Comparison of ENCODE assay signal across 24 mouse cellular contexts in genomic region chr7:116915797-116916196, GRCm38 (mm10).
A peak's percentile ranks its signal among the peaks of the same experiment; 100 is the strongest.
DNase-seq lines count a peak whose midpoint lies in the region; ATAC-seq and TF ChIP-seq lines count a peak whose summit lies in the region.
"Had no signal": no experiment of that assay in that cellular context is flagged by ENCODE, and none has a peak within 500 bp of the region (broad histone marks: within the 10 kb centered on the region; RNA-seq: fewer than 3 reads in every experiment).

No protein-coding gene starts in this region.

- H3K4me3 ChIP-seq in forebrain, embryonic 11.5 days (ENCODE audit: low read depth, low read length): no peak overlapping the region
- H3K4me3 ChIP-seq in forebrain, embryonic 13.5 days: no peak overlapping the region
- no peak overlapping the region for H3K4me3 ChIP-seq in heart, embryonic 12.5 days
- no peak overlapping the region for H3K4me3 ChIP-seq in hindbrain, embryonic 13.5 days
- H3K4me3 ChIP-seq in hindbrain, postnatal 0 days (ENCODE audit: low read length): no peak overlapping the region
- no peak overlapping the region for H3K4me3 ChIP-seq in liver, embryonic 12.5 days
- H3K4me3 ChIP-seq: forebrain, embryonic 10.5 days; forebrain, embryonic 15.5 days; heart, embryonic 13.5 days; hindbrain, embryonic 15.5 days had no signal

- H3K4me1 ChIP-seq in forebrain, embryonic 11.5 days (replicated peaks; ENCODE audit: control insufficient read depth, insufficient read depth, low read length): 0 out of 2 replicates have a peak, but pooled peaks cover 2% of the 10 kb centered on the region
- H3K4me1 ChIP-seq in forebrain, embryonic 13.5 days: no peaks in the 10 kb centered on the region
- peaks cover 7% of the 10 kb centered on the region; the same call in 1 of the 2 replicates for H3K4me1 ChIP-seq in heart, embryonic 12.5 days (replicated peaks)
- H3K4me1 ChIP-seq in hindbrain, embryonic 13.5 days (replicated peaks): no peaks in the 10 kb centered on the region; the same call in 1 of the 2 replicates
- no peaks in the 10 kb centered on the region for H3K4me1 ChIP-seq in hindbrain, postnatal 0 days (ENCODE audit: insufficient read depth, low read length)
- peaks cover 18% of the 10 kb centered on the region for H3K4me1 ChIP-seq in liver, embryonic 12.5 days
- H3K4me1 ChIP-seq: forebrain, embryonic 15.5 days; hindbrain, embryonic 15.5 days had no signal

- 0 out of 2 replicates have a peak overlapping the region, but pooled peaks have one; percentile 8 for H3K4me2 ChIP-seq in forebrain, embryonic 11.5 days (ENCODE audit: low read depth, low read length, severe bottlenecking)
- H3K4me2 ChIP-seq in forebrain, embryonic 13.5 days: no peak overlapping the region
- peak overlapping the region; percentile 5; the same call in 1 of the 2 replicates for H3K4me2 ChIP-seq in heart, embryonic 12.5 days
- no peak overlapping the region for H3K4me2 ChIP-seq in hindbrain, embryonic 13.5 days
- H3K4me2 ChIP-seq in hindbrain, postnatal 0 days (ENCODE audit: low read depth, low read length): no peak overlapping the region
- H3K4me2 ChIP-seq in liver, embryonic 12.5 days: peak overlapping the region; percentile 29
- H3K4me2 ChIP-seq: forebrain, embryonic 15.5 days; heart, embryonic 13.5 days; hindbrain, embryonic 15.5 days had no signal

- H3K27ac ChIP-seq in forebrain, embryonic 11.5 days (ENCODE audit: low read depth, low read length): no peak overlapping the region
- no peak overlapping the region for H3K27ac ChIP-seq in forebrain, embryonic 13.5 days
- H3K27ac ChIP-seq in heart, embryonic 12.5 days (ENCODE audit: poor library complexity, severe bottlenecking): no peak overlapping the region
- no peak overlapping the region for H3K27ac ChIP-seq in hindbrain, embryonic 13.5 days
- no peak overlapping the region for H3K27ac ChIP-seq in hindbrain, postnatal 0 days
- H3K27ac ChIP-seq in liver, embryonic 12.5 days: no peak overlapping the region
- H3K27ac ChIP-seq: forebrain, embryonic 10.5 days; forebrain, embryonic 15.5 days; heart, embryonic 13.5 days; hindbrain, embryonic 15.5 days had no signal

- H3K36me3 ChIP-seq in forebrain, embryonic 11.5 days (ENCODE audit: control insufficient read depth, insufficient read depth, low read length): no peaks in the 10 kb centered on the region
- no peaks in the 10 kb centered on the region for H3K36me3 ChIP-seq in forebrain, embryonic 13.5 days (ENCODE audit: poor library complexity, severe bottlenecking)
- H3K36me3 ChIP-seq in heart, embryonic 12.5 days: no peaks in the 10 kb centered on the region
- H3K36me3 ChIP-seq in hindbrain, embryonic 13.5 days: no peaks in the 10 kb centered on the region
- no peaks in the 10 kb centered on the region for H3K36me3 ChIP-seq in hindbrain, postnatal 0 days (ENCODE audit: insufficient read depth, low read length)
- H3K36me3 ChIP-seq in liver, embryonic 12.5 days: no peaks in the 10 kb centered on the region
- H3K36me3 ChIP-seq: forebrain, embryonic 10.5 days; forebrain, embryonic 15.5 days; heart, embryonic 13.5 days; hindbrain, embryonic 15.5 days had no signal

- no peaks in the 10 kb centered on the region for H3K9me3 ChIP-seq in forebrain, embryonic 11.5 days (ENCODE audit: control insufficient read depth, low read length)
- H3K9me3 ChIP-seq in forebrain, embryonic 13.5 days (replicated peaks): no peaks in the 10 kb centered on the region
- H3K9me3 ChIP-seq in heart, embryonic 12.5 days (replicated peaks): 0 out of 2 replicates have a peak, but pooled peaks cover 2% of the 10 kb centered on the region
- no peaks in the 10 kb centered on the region for H3K9me3 ChIP-seq in hindbrain, embryonic 13.5 days
- H3K9me3 ChIP-seq in hindbrain, postnatal 0 days (ENCODE audit: low read length): no peaks in the 10 kb centered on the region
- no peaks in the 10 kb centered on the region for H3K9me3 ChIP-seq in liver, embryonic 12.5 days (replicated peaks)
- H3K9me3 ChIP-seq: forebrain, embryonic 10.5 days; forebrain, embryonic 15.5 days; heart, embryonic 13.5 days; hindbrain, embryonic 15.5 days had no signal

- no peak for TF ChIP-seq CTCF in hindbrain, postnatal 0 days (IDR thresholded peaks at IDR 0.05; ENCODE audit: low read depth)

- no peaks in the 10 kb centered on the region for H3K27me3 ChIP-seq in forebrain, embryonic 11.5 days (ENCODE audit: control insufficient read depth, insufficient read depth, low read length)
- no peaks in the 10 kb centered on the region for H3K27me3 ChIP-seq in forebrain, embryonic 13.5 days
- no peaks in the 10 kb centered on the region for H3K27me3 ChIP-seq in heart, embryonic 12.5 days (replicated peaks)
- H3K27me3 ChIP-seq in hindbrain, embryonic 13.5 days: no peaks in the 10 kb centered on the region
- no peaks in the 10 kb centered on the region for H3K27me3 ChIP-seq in hindbrain, postnatal 0 days (ENCODE audit: insufficient read depth, low read length)
- no peaks in the 10 kb centered on the region for H3K27me3 ChIP-seq in liver, embryonic 12.5 days (replicated peaks)
- H3K27me3 ChIP-seq: forebrain, embryonic 15.5 days; heart, embryonic 13.5 days; hindbrain, embryonic 15.5 days had no signal

- 50% methylated on average over 6 of the region's 6 CpGs for WGBS in forebrain, embryonic 11.5 days
- WGBS in forebrain, embryonic 13.5 days: 51% methylated on average over 6 of the region's 6 CpGs
- 14% methylated on average over 6 of the region's 6 CpGs for WGBS in heart, embryonic 12.5 days
- 58% methylated on average over 6 of the region's 6 CpGs for WGBS in hindbrain, embryonic 13.5 days
- 53% methylated on average over 6 of the region's 6 CpGs for WGBS in hindbrain, postnatal 0 days
- 8% methylated on average over 6 of the region's 6 CpGs for WGBS in liver, embryonic 12.5 days (ENCODE audit: insufficient replicate concordance)

- no peak for ATAC-seq in forebrain, embryonic 11.5 days (replicated peaks; ENCODE audit: low FRiP score)
- no peak for ATAC-seq in forebrain, embryonic 13.5 days
- no peak for ATAC-seq in heart, embryonic 12.5 days (ENCODE audit: insufficient number of reproducible peaks, low FRiP score)
- ATAC-seq in hindbrain, embryonic 13.5 days (ENCODE audit: low FRiP score): 0 out of 2 replicates have a peak, but pooled peaks have one; percentile 36
- ATAC-seq in hindbrain, postnatal 0 days: no peak
- peak; percentile 84 for ATAC-seq in liver, embryonic 12.5 days
- ATAC-seq: activated CD4-positive, CD25-positive, alpha-beta regulatory T cell, adult 4 months; forebrain, embryonic 15.5 days; inflammation-experienced regulatory T-cells, adult 6 months; intestine, embryonic 16.5 days had no signal

- DNase-seq in forebrain, embryonic 11.5 days (ENCODE audit: low spot score): no peak
- no peak for DNase-seq in heart, adult 8-10 months (ENCODE audit: low spot score)
- DNase-seq in hindbrain, postnatal 0 days (ENCODE audit: low spot score): no peak
- DNase-seq in layer of hippocampus, adult 8-10 months (ENCODE audit: low spot score in 2 of 2): no peak
- DNase-seq: adrenal gland, adult 8-10 months; adrenal gland, postnatal 25 days; cerebellum, adult 18-20 months; cerebellum, adult 9-10 months; cerebellum, postnatal 14 days; gastrocnemius, postnatal 25 days; heart, adult 18-20 months; heart, postnatal 14 days; kidney, adult 18-20 months had no signal

- H3K9ac ChIP-seq in forebrain, embryonic 11.5 days (ENCODE audit: low read length): no peak overlapping the region
- H3K9ac ChIP-seq in forebrain, embryonic 13.5 days: no peak overlapping the region
- no peak overlapping the region for H3K9ac ChIP-seq in heart, embryonic 12.5 days
- no peak overlapping the region for H3K9ac ChIP-seq in hindbrain, embryonic 13.5 days
- H3K9ac ChIP-seq in hindbrain, postnatal 0 days (replicated peaks; ENCODE audit: low read length): no peak overlapping the region
- no peak overlapping the region for H3K9ac ChIP-seq in liver, embryonic 12.5 days
- H3K9ac ChIP-seq: forebrain, embryonic 15.5 days; heart, embryonic 13.5 days; hindbrain, embryonic 15.5 days had no signal

Comparison
In these comparisons a context has a peak if more than half of its experiments do, and no peak if none do; other contexts are left out.
1. ATAC-seq: peak in hindbrain, embryonic 13.5 days (single experiment) and liver, embryonic 12.5 days (single experiment); none in forebrain, embryonic 11.5 days (single experiment), forebrain, embryonic 13.5 days (single experiment), heart, embryonic 12.5 days (single experiment) and hindbrain, postnatal 0 days (single experiment).
2. H3K4me2 ChIP-seq: peak in forebrain, embryonic 11.5 days (single experiment), heart, embryonic 12.5 days (single experiment) and liver, embryonic 12.5 days (single experiment); none in forebrain, embryonic 13.5 days (single experiment), hindbrain, embryonic 13.5 days (single experiment) and hindbrain, postnatal 0 days (single experiment).